Mouse (Mus musculus) MEL-GATA-1-ER (cell line): Measurements from ENCODE around the gene Kcnk18.

Experiments
- DNase-seq: peaks from one replicate; pipeline ENCODE4 v3.0.0-alpha.2; 2012; ENCODE audit warnings: low read depth; ENCODE audit errors: extremely low read depth

The Kcnk18 gene

GRCm38 (mm10) chr19:59221131-59221530 lies 2.1 kb downstream of the Kcnk18 start:
- no peak for DNase-seq

DNA sequence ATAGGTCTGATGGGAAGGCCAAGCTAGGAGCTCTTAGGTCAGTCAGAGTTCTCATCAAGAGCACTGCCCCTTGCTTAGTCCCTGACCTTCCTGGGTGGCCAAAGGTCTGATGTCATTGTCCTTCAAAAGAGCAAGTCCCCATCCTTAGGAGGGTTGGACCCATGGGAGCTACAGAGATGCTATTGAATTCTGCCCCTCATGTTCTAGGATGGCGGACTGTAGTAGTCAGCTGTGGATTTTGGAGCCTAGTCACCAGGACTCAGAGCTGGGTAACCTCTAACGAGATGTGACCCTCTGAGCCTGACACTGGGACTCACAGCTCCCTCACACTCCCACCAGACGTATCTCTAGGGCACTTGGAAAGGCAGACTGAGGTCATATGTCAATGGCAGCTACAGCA lies 9.4 kb downstream of the Kcnk18 start:
- DNase-seq = no peak

GRCm38 (mm10) chr19:59232786-59233185 lies 13.8 kb downstream of the Kcnk18 start:
- no peak for DNase-seq

DNA sequence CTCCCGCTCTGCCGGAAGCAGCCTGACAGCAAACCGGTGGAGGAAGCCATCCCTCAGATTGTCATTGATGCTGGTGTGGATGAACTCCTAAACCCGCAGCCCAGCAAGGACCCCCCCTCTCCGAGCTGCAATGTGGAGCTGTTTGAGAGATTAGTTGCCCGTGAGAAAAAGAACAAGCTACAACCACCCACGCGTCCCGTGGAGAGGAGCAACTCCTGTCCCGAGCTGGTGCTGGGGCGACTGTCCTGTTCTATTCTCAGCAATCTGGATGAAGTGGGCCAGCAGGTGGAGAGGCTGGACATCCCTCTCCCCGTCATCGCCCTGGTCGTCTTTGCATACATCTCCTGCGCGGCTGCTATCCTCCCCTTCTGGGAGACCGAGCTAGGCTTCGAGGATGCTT lies 16.0 kb downstream of the Kcnk18 start:
- DNase-seq = no peak

DNA sequence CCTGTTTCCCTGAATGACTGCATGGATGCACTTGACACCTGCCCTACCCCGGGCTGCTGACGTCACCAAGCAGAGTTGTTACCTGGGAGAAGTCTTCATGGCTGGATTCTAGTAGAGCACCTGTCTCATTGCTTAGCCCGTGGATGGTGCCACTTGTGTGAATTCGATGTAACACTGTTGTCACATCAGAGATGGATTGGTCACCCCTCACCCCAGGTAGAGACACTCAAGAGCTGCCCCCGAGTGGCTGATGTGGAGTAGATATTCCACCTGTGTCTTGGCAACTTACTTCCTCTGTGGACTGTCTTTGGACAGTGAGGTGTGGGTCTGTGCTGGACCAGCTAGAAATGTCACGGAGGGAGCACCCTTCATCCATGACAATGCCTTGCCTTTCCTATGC lies 17.0 kb downstream of the Kcnk18 start:
- no peak for DNase-seq

GRCm38 (mm10) chr19:59238630-59239029 lies 19.6 kb downstream of the Kcnk18 start:
- DNase-seq = no peak

- DNase-seq = peak; percentile 51
Observed at GRCm38 (mm10) chr19:59239124-59239817, 20.3 kb downstream of the Kcnk18 start.

GRCm38 (mm10) chr19:59241987-59242386 lies 23.0 kb downstream of the Kcnk18 start:
- no peak for DNase-seq

- no peak for DNase-seq
Observed at GRCm38 (mm10) chr19:59243057-59243456, 24.0 kb downstream of the Kcnk18 start.

DNA sequence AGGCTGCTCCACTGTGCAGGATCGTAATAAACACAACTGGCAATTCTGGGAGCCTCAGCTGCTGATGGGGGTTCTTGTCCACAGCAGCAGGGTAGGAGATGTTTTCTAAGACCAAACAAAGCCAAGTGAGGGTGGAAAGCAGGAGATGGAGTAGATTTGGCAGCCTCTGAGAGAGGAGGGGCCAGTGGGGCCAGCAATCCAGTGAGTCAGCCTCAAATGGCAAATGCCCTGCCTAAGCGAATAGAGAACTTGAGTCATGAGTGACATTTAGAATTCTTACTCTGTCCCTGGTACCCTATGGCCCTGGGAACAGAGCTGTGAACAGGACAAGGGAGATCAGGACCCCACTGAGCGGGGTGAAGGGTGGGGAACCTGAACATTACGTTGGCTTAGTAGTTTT lies 29.1 kb downstream of the Kcnk18 start:
- DNase-seq = no peak

DNA sequence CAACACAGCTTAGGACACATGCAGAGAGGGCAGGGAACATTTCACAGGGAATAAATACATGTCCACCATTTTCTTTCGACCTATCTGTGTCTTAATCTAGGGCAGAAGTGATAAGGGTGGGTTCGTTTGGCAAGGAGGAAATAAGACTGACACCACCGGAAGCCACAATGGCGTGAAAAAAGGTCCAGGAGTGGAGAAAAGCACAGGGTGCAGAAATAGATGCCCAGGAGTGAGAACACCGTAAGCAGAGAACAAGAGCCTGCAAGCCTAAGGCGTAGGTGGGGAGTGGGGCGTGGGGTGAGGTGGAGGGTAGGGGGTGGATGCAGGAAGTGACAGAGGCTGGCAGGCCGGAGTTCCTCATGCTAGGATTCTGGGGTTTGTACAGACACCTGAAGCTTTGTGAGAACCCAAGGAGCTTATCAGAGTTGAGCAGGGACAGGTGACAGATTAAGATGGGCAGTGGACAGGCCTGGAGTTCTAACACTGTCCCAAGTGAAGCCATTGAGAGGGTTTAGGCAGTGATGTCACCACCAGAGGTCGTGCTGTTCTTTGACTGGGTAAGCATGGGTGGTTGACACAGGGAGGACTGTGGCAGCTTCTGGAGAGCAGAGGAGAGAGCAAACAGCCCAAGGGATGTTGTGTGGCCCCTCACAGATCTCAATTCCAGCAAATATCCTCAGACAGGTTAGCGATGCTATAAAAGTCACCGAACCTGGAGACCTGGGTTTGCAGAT lies 29.7 kb downstream of the Kcnk18 start:
- DNase-seq = no peak

DNA sequence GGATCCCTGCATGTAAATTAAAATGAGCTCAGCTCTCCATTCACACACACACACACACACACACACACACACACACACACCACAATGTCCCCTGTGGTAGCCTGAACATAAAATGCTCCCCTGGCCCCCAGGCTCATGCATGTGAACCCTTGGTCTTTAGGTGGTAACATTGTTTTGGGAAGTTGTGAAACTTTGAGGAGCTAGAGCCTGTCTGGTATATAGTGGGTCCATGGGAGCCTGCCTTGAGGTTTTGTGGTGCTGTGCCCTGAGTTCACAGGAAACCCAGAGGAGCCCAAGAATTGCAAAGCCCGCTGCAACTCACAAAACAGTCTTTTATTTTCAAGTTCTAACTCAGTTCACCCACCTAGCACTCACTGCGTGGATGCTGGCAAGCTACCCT lies 33.6 kb downstream of the Kcnk18 start:
- no peak for DNase-seq

GRCm38 (mm10) chr19:59259633-59260032 lies 40.6 kb downstream of the Kcnk18 start:
- no peak for DNase-seq

DNA sequence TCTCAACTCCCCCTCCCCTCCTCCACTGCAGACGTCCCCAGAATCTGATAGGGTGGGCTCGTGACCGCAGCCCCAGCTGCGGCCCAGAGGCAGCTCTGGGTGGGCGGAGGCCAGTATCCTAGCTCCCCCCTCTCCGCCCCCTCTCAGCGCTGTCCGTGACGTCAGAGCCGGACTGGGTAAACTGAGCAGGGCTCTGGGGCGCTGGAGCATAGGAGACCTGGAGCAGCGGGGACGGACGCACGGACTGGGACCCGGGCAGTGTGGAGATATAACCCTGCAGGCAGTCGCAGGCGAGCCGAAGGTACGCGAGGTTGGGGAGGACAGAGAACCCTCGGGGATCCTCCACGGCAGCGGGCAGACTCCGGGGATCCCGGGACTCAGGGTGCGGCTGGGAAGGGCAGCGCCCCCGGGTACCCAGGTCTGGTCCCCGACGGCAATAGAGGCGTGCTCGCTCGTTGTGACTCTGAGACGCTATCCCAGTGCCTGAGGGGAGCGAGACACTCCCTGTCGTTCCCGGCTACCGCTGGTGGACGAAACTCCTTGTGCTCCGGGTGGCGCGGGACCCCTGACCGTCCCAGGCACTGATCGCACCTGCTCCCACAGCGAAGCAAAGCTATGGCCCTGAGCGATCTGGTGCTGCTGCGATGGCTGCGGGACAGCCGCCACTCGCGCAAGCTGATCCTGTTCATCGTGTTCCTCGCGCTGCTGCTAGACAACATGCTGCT lies 41.9 kb downstream of the Kcnk18 start, which contains the start of gene Slc18a2:
Gene Slc18a2 (plus strand): TSS at position 179 of the 725 bp plus-strand sequence.
- DNase-seq = peak; percentile 28

- DNase-seq = peak; percentile 27
Observed at GRCm38 (mm10) chr19:59261604-59262003, 42.6 kb downstream of the Kcnk18 start.

DNA sequence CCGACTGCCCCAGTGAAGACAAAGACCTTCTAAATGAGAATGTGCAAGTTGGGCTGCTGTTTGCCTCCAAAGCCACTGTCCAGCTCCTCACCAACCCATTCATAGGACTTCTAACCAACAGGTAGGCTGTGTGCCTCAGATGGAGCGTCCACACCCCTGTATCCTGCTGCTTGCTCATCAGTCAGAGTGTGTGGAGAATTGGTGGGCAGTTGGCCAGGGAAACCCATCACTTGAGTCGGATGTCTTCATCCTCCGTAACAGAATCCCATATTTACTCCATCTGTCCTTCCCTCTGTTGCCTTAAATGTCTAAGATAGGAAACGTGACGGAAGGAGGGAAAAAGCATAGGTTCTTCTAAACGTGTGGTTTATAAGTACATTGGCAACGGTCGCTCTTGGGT lies 44.2 kb downstream of the Kcnk18 start:
- no peak for DNase-seq

DNA sequence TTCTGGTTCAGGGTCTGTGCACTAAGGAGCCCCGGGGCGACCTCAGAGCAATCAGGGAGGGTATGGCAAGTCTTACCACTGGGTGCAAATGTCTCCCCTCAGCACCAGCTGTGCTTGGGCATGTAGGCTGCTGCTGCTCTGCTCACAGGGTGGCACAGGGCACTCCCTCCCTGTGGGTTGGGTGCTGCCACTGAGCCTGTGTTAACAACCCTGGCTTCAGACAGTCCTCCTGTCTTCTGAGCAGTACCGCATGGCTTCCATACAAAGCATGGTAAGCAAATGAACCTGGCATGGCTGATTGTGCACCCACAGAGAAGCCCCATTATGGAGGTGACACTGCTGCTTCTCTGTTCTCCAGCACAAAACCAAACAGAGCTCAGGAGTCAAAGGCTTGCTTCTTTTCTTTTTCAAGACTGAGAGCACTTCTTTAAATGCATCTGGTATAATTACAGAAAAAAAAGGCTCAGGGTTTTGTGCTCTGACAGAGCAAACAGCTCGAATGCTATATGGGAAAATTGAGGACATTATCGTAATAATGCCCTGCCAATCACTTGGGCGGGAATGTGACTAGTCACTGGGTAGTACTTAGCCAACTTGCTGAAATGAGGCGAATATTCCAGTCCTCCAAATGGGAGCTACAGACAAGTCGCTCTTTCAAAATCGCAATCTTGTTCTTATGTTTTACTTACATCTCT lies 46.0 kb downstream of the Kcnk18 start:
- DNase-seq = no peak

DNA sequence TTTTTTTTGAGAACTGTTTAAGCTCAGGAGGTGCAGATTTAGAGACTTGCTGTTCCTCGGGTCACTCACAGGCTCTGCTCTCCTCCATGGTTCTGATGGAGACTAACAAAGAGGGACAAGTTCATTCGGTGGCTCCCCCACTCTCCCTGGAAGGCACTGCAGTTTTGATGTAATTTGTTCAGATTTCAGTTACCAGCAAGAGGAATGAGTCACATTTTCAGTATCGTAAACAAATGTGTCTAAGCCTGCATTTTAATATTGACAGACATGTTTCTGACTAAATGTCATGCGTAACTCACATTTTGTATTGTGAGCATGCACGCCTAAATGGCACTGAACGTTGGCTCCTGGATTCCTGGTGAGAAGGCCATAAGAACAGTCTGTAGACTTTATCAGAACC lies 46.9 kb downstream of the Kcnk18 start:
- DNase-seq = no peak

- DNase-seq = no peak
Observed at GRCm38 (mm10) chr19:59267417-59267963, 48.5 kb downstream of the Kcnk18 start.

- no peak for DNase-seq
Observed at GRCm38 (mm10) chr19:59273190-59273589, 54.2 kb downstream of the Kcnk18 start.

- no peak for DNase-seq
Observed at GRCm38 (mm10) chr19:59276354-59276753, 57.3 kb downstream of the Kcnk18 start.
